Mouse (Mus musculus) embryonic stem cell, embryonic (primary cell): ENCODE results near the gene Poglut1.

Source experiments
- CTCF ChIA-PET, 4 experiments: fragments of 300-600 bp in 2 of 4; fragments of 350-600 bp in 2 of 4; sonication (Branson Sonifier 250); formaldehyde crosslinking; loops; one replicate each; lab custom pipeline; 2022; ENCODE audit warnings: inconsistent platforms in 2 of 4; lab: Charles Lee
- POLR2A ChIA-PET, 4 experiments: fragments of 300-600 bp in 2 of 4; fragments of 350-600 bp in 2 of 4; sonication (Branson Sonifier 250); formaldehyde crosslinking; loops; one replicate each; lab custom pipeline; 2022; ENCODE audit warnings: antibody characterized with exemption in 4 of 4, inconsistent platforms in 1 of 4; lab: Charles Lee

Poglut1 gene

GRCm38 (mm10) chr16:38549479-38550396 is at the start of gene Poglut1:
Poglut1 (minus strand) TSS chr16:38550258.
- CTCF ChIA-PET = interaction anchor here in 3 of 4 experiments (0.6 to 1.7 kb wide), 4 partner anchors 10 to 21 kb away, joined by 3 to 7 read pairs (median 3); no protein-coding TSS in a partner anchor
- POLR2A ChIA-PET = interaction anchor here (0.7 to 24.7 kb wide), 35 partner anchors 8 to 252 kb away, joined by 3 to 651 read pairs (median 4); partner anchors contain the start of genes Timmdc1 (in 3 of the 4) and Tmem39a (in 3 of the 4)

GRCm38 (mm10) chr16:38598986-38599680 is 49.1 kb upstream of the Poglut1 start:
- CTCF ChIA-PET = no interaction called here
- POLR2A ChIA-PET = interaction anchor here in 2 of 4 experiments (0.8 to 4.5 kb wide), 6 partner anchors 10 to 76 kb away, joined by 3 to 18 read pairs (median 3); partner anchors contain the start of gene Timmdc1 (in 1 of the 2)

GRCm38 (mm10) chr16:38596651-38597050 is 46.6 kb upstream of the Poglut1 start:
- CTCF ChIA-PET = no interaction called here
- POLR2A ChIA-PET = interaction anchor here in 2 of 4 experiments (0.6 to 5.3 kb wide), 15 partner anchors 10 to 255 kb away, joined by 3 to 22 read pairs (median 4); partner anchors contain the start of gene Timmdc1 (in 1 of the 2)

GRCm38 (mm10) chr16:38596099-38596498 is 46.0 kb upstream of the Poglut1 start:
- ChIA-PET POLR2A (interaction anchor here in 2 of 4 experiments (0.6 to 11.8 kb wide), 15 partner anchors 9 to 99 kb away, joined by 3 to 96 read pairs (median 4); partner anchors contain the start of gene Timmdc1 (in 1 of the 2)), CTCF (no interaction called here)

GRCm38 (mm10) chr16:38594435-38594834 is 44.4 kb upstream of the Poglut1 start:
- CTCF ChIA-PET = interaction anchor here in 1 of 4 experiments (0.6 kb wide), 1 partner anchor 15 kb away, joined by 4 read pairs; no protein-coding TSS in a partner anchor
- POLR2A ChIA-PET = interaction anchor here in 2 of 4 experiments (1.0 to 11.8 kb wide), 18 partner anchors 9 to 75 kb away, joined by 3 to 96 read pairs (median 6); partner anchors contain the start of gene Timmdc1 (in 2 of the 2)

GRCm38 (mm10) chr16:38592946-38593345 is 42.9 kb upstream of the Poglut1 start:
- ChIA-PET CTCF (no interaction called here), POLR2A (interaction anchor here in 2 of 4 experiments (1.0 to 11.8 kb wide), 18 partner anchors 9 to 70 kb away, joined by 3 to 96 read pairs (median 6); partner anchors contain the start of gene Timmdc1 (in 1 of the 2))

GRCm38 (mm10) chr16:38592026-38592678 is 42.1 kb upstream of the Poglut1 start:
- CTCF ChIA-PET = interaction anchor here in 2 of 4 experiments (0.6 to 1.3 kb wide), 4 partner anchors 8 to 120 kb away, joined by 3 to 4 read pairs (median 4); no protein-coding TSS in a partner anchor
- POLR2A ChIA-PET = interaction anchor here in 3 of 4 experiments (0.6 to 11.8 kb wide), 19 partner anchors 9 to 69 kb away, joined by 3 to 96 read pairs (median 6); partner anchors contain the start of genes Timmdc1 (in 1 of the 3) and Tmem39a (in 1 of the 3)

- POLR2A ChIA-PET = interaction anchor here in 3 of 4 experiments (0.6 to 11.8 kb wide), 20 partner anchors 9 to 68 kb away, joined by 3 to 96 read pairs (median 7); partner anchors contain the start of genes Timmdc1 (in 1 of the 3) and Tmem39a (in 1 of the 3)
- CTCF ChIA-PET = interaction anchor here in 1 of 4 experiments (0.6 to 1.3 kb wide), 3 partner anchors 22 to 121 kb away, joined by 3 to 4 read pairs (median 4); no protein-coding TSS in a partner anchor
These were observed 41.4 kb upstream of the Poglut1 start for GRCm38 (mm10) chr16:38591506-38591905.

GRCm38 (mm10) chr16:38587572-38587971 is 37.5 kb upstream of the Poglut1 start:
- ChIA-PET POLR2A (interaction anchor here in 3 of 4 experiments (0.8 to 11.8 kb wide), 18 partner anchors 9 to 65 kb away, joined by 3 to 96 read pairs (median 8); partner anchors contain the start of genes Timmdc1 (in 2 of the 3), Poglut1 (in 1 of the 3) and Tmem39a (in 1 of the 3)), CTCF (interaction anchor here in 1 of 4 experiments (0.6 kb wide), 2 partner anchors 60 to 169 kb away, joined by 3 read pairs; no protein-coding TSS in a partner anchor)

- POLR2A ChIA-PET = interaction anchor here in 3 of 4 experiments (0.8 to 11.8 kb wide), 19 partner anchors 9 to 64 kb away, joined by 3 to 96 read pairs (median 7); partner anchors contain the start of genes Timmdc1 (in 2 of the 3), Poglut1 (in 1 of the 3) and Tmem39a (in 1 of the 3)
- CTCF ChIA-PET = interaction anchor here in 1 of 4 experiments (0.6 kb wide), 2 partner anchors 59 to 170 kb away, joined by 3 read pairs; no protein-coding TSS in a partner anchor
These were observed 37.1 kb upstream of the Poglut1 start for GRCm38 (mm10) chr16:38587163-38587562.

- ChIA-PET POLR2A (interaction anchor here in 2 of 4 experiments (0.8 to 11.8 kb wide), 31 partner anchors 7 to 139 kb away, joined by 3 to 96 read pairs (median 5); partner anchors contain the start of genes Timmdc1 (in 2 of the 2) and Tmem39a (in 2 of the 2)), CTCF (interaction anchor here in 2 of 4 experiments (0.9 to 1.1 kb wide), 2 partner anchors 18 to 79 kb away, joined by 3 to 4 read pairs; no protein-coding TSS in a partner anchor)
These were observed 35.1 kb upstream of the Poglut1 start for GRCm38 (mm10) chr16:38585186-38585585.

- ChIA-PET CTCF (interaction anchor here in 3 of 4 experiments (0.5 to 1.4 kb wide), 4 partner anchors 16 to 814 kb away, joined by 3 to 4 read pairs (median 4); no protein-coding TSS in a partner anchor), POLR2A (interaction anchor here (0.9 to 11.8 kb wide), 33 partner anchors 7 to 139 kb away, joined by 3 to 96 read pairs (median 6); partner anchors contain the start of genes Timmdc1 (in 3 of the 4) and Tmem39a (in 2 of the 4))
These were observed 34.7 kb upstream of the Poglut1 start for GRCm38 (mm10) chr16:38584761-38585160.

GRCm38 (mm10) chr16:38571481-38571880 is 21.4 kb upstream of the Poglut1 start:
- ChIA-PET CTCF (interaction anchor here in 1 of 4 experiments (1.2 kb wide), 1 partner anchor 12 kb away, joined by 3 read pairs; no protein-coding TSS in a partner anchor), POLR2A (interaction anchor here in 3 of 4 experiments (0.7 to 9.2 kb wide), 20 partner anchors 8 to 87 kb away, joined by 3 to 129 read pairs (median 10); partner anchors contain the start of genes Tmem39a (in 2 of the 3) and Poglut1 (in 1 of the 3))

GRCm38 (mm10) chr16:38568192-38568591 is 18.1 kb upstream of the Poglut1 start:
- CTCF ChIA-PET = interaction anchor here in 3 of 4 experiments (0.5 to 2.3 kb wide), 16 partner anchors 10 to 244 kb away, joined by 3 to 9 read pairs (median 4); partner anchors contain the start of genes Poglut1 (in 1 of the 3), Timmdc1 (in 1 of the 3) and Tmem39a (in 1 of the 3)
- POLR2A ChIA-PET = interaction anchor here (0.5 to 17.6 kb wide), 30 partner anchors 10 to 479 kb away, joined by 3 to 651 read pairs (median 6); partner anchors contain the start of genes Poglut1 (in 3 of the 4), Timmdc1 (in 2 of the 4), Tmem39a (in 2 of the 4) and Gsk3b (in 1 of the 4)

GRCm38 (mm10) chr16:38563516-38563915 is 13.5 kb upstream of the Poglut1 start:
- CTCF ChIA-PET = interaction anchor here in 1 of 4 experiments (0.7 kb wide), 1 partner anchor 12 kb away, joined by 5 read pairs; no protein-coding TSS in a partner anchor
- POLR2A ChIA-PET = interaction anchor here in 3 of 4 experiments (0.9 to 19.6 kb wide), 16 partner anchors 8 to 117 kb away, joined by 3 to 651 read pairs (median 12); partner anchors contain the start of genes Poglut1 (in 2 of the 3) and Timmdc1 (in 1 of the 3)
